Mouse (Mus musculus) cerebellum, postnatal 14 days (tissue): Measurements from ENCODE around the gene Cradd.

ENCODE experiments used
- DNase-seq, 2 experiments: peaks; one replicate each; pipeline ENCODE4 v3.0.0; 2021; ENCODE audit warnings: mixed read lengths in 2 of 2

Gene Cradd

DNA sequence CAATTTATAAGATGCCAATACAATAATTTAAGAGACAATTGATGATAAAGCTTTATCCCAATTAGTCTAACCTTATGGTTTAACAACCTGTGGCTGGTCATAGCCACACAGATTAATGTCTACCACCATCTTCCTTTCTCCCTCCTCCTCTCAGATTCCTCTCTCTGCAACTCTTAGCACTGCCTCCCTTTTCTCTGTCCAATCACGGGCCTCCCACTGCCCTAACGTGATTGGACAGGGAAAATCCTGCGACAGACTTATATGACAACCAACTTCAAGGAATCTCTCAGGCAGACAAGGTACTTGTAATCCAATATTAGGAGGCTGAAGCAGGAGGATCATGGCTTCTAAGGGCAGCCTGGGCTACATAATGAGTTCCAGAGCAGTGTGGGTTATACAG, 8.7 kb upstream of the Cradd start:
- DNase-seq, result no peak

DNA sequence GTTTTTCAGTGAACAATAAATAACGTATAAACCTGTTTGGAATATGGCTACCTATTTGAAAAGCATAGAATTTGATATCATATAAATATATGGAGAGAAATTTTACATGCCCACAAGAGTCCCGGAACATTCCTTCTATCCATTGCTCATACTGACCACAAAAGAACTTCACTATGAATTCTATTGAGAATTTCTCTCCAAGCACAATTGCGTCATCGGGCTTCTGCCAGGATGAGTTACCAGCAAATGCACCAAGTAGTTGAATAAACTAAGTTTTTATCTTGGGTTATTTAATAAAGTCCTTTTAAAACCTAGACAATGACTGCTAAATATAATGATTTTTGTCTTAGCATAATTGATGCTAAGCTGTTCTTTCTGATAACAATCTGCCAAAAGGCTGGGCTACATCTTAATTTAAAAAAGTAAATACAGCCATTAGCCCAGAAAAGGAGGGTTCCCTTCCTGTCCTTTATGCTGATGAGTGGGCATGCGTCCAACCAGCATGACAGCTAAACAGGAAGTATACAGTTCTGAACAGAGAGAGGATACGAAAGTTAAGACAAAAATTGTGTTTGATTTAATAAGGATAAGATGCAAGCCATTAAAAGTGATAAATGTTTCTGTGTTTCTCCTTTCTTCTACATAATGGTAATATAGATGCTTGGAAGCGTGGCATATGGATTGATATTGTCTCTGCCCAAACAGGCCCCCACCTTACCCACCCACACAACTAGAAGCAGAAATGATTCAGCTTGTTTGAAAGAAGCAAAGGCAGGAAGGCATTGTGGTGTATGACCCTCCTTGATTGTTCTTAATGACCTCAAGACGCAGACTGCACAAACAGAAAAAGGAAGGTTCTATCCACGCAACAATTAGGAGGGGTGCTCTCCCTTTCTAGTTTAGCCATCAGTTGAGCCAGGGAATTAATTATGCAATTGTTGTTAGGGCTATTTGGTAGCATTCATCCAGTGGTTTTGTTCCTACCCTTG, 6.7 kb upstream of the Cradd start:
- no peak for DNase-seq

DNA sequence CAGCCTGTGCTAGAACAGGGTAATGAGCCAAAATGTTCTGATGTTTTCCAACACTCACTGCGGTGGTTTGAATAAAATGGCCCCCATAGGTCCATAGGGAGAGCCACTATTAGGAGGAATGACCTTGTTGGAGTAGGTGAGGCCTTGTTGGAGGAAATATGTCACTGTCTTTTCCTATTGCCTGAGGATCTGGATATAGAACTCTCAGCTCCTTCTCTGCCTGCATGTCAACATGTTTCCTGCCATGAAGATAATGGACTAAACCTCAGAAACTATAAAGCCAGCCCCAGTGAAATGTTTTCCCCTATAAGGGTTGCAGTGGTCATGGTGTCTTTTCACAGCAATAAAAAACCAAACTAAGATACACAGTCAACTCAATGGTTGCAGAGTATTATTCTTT, 6.0 kb upstream of the Cradd start:
- no peak for DNase-seq

DNA sequence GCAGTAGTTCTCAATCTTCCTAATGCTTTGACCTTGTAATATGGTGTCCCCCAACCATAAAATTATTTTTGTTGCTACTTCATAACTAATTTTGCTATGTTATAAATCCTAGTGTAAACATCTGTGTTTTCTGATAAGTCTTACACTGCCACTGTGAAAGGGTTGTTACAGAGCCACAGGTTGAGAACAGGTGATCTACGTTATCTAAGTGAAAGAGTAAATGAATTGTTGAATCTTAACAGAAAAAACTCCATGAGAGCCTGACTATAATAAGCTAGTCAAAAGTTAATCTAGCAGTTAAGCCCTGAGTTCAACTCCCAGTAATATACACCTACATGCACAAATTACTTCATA, 322 bp upstream of the Cradd start:
- no peak for DNase-seq

DNA sequence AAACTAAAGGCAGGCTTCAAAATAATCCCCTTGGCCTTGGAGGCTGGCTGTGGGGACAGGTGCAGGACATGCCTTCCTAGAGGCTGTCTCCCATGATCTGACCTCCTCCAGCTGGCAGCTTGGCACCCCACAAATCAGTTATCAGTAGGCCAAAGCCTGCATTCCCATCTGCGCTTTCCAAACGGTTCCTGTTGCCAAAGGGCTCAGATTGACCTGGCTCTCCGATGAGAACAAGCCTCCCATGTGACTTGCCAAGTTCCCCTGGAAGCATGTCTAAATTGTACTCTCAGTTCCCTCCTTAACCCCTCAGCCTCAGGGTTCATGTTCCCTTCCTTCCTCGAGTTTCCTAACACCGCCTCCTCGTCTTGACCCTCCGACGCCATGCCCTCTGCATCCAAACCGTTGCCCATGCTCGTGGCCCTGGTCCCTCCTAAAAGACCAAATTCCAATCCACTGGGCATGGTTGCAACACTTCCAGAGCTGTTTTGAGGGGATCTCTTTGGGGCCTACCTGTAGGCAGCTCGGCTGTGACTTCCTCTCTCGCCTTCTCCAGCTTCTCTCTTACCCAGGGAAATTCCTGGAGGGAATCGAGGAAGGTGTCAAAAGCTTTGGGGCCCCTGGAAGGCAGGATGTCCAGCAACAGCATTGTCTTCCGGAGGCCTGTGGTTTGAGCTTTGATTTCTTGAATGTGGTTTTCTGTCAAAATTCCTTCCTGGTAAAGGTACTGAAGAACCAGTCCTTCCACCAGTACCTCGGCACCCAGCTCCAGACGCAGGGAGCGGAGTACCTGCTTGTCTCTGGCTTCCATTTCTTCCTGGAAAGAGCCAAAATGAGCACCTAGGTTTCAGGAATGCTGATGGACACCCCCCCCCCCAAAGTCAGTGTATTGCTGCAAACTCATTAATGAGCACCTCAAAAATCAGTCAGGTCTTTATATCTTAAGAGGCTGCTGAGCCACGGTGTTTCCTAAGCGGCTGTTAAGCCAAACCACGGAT, 1.6 kb downstream of the Cradd start:
- DNase-seq, result peak; percentile 87 to 92

DNA sequence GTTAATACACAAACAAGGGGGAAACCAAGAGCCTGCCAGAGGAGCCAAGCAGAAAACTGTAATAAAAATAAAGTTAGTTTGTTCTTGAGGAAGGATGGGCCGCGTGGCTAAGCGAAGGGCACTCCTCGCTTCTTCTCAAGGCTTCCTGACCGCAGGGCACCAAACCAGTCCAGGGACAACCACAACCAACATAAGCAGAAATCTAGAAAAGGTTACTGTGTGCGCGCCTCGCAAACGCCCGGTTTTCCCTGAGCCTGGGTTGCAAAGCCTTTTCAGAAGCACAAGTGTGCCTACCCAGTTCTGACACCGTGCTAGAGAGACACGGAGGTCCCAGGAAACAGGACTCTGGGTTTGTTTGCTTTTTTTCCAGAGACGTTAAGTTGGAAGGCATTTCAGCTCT, 4.9 kb downstream of the Cradd start:
- no peak for DNase-seq

DNA sequence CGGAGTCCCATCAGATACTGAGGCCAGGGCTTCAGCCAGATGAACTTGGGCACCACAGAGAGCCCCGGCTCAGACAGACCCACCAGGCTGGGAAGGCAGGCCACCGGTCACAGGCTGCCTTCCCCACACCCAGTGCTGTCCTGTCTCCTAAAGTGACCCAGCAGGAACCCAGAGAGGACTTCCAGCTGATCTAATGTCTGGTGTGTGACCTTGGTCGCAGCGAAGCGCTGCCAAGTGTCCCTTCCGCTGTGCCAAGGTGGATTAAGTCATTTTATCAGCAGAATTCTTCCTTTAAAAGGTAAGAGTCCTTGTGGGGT, 5.6 kb downstream of the Cradd start:
- DNase-seq, result peak; percentile 37 to 48

DNA sequence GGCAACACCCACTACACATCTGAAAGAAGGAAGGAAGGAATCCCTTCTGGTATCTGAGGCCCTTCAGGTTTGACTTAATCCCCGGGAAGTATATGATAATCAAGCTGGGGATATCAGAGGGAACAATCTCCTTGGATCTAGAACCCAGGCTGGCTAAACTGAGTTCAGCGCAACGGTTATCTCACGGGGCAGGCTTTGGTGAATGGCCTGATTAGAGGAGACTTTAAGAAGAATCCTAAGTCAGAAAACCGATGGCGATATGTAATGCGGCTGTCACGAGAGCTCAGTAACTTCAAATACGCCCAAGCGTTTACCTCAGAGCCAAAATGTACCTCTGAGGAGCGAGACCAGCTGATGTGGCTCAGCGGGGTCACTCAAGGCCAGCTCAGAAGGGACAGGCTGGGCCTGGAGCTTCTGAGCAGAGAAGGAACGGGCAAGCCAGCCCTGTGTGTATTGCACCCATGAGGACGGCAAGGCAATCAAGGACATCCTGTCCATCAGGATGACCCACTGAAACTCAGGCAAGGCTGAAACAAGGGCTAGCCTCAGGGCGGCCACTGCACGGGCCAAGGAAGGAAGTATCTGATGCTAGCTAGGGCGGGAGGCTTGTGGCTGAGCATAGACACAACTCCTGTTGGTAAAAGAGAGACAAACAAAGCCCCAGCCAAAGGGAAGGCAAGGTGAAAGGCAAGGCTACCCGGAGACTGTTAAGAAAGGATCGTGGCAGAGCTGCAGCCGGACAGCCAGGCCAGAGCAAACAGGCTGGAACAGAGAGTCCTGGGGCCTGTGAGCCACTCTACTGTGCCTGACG, 6.1 kb downstream of the Cradd start:
- DNase-seq, result no peak

DNA sequence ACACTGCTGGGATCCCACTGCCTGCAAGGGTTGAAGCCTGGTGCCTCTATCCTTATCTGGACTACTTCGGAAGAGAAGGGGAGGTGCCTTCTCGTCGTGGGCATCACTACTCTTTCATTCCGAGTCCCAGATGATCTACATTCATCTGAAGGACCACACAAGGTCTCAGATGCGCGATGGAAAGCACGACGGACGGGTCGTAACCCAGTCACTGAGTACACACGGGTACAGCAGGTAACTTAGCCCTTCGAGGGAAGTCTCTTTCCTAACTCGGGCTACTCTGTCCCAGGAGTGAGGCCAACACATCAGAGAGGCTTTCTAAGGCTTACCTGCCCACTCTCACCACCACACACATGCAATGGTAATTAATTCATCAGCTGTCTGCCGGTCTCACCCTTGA, 6.8 kb downstream of the Cradd start:
- DNase-seq, result no peak

DNA sequence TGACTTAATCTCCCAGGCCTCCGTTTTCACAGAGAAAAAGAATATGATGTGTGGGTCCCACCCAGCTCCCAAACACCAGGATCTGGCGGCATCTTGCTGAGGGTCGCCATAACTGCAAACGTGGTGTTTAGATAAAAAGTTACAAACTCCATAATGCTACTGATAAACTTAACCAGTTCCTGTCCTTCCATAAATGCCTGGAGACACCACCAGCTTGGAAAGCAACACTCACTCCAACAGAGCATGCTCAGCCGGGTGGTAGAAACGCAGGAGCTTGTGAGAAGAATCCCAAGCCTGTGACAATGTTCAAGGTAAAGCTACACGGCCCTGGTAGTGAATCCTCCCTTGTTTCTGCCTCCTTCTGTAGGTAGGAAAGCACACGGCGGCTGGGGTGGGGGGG, 7.3 kb downstream of the Cradd start:
- DNase-seq, result no peak

DNA sequence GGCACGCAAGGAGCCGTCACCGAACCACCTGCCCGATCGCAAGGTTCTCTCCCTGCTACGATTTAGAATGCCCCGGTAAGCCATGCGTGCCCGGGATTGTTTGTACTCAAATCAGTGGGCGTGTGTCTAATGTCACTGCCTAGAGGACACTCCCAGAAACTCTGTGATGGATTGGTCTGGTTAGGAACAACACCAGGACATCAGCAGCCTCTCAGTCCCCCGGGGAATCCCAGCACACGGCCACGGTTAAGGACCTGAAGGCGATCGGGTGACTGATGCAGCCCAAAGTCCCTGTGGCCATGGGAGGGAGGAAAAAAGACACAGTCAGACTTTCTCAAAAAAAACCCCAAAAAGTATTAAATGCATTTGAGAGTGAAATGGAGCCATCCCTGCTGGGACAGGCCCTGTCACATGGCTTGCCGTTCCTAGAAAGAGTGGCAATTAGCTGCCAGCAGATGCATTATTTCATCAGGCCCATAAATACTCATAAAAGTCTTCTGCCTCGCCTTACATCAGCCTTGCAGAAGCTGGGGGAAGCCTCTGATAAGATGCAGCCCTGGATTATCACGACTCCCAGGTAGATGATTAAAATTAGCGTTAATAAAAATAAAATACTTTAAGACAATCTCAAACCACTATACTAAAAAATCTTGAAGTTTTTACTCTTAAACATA, 8.0 kb downstream of the Cradd start:
- no peak for DNase-seq

DNA sequence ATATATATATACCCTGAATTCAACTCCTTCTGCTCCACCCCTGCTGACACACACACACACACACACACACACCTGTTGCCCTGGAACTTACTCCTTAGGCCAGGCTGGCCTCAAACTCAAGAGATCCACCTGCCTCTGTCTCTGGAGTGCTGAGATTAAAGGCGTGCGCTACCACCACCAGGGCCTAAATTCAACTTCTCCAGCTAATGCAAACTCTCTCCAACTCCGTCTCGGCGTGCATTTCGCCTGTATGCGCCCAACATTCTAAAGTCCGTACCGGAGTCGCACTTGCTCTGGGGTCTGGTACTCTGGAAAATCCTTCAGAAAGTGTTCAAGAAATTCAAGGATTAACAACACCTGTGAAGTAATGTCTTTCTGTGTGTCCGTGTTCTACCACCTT, 8.6 kb downstream of the Cradd start:
- no peak for DNase-seq

DNA sequence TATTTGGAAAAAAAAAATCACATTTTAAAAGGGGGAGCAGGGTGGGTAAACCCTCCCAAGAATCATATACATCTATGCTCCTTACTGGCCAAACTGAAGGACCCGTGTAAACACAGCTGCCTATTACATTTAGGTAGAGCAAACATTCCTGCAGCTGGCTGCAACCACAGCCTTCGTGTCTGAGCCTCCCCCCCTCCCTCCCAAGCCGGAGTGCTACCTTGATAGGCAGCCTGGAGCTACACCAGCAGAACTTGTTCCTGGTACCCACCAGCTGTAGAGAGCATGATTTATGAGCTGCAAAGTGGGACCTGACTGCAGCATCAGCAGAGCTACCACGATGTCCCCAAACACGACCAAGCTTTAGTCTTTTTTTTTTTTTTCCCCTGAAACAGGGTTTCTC, 9.9 kb downstream of the Cradd start:
- no peak for DNase-seq

DNA sequence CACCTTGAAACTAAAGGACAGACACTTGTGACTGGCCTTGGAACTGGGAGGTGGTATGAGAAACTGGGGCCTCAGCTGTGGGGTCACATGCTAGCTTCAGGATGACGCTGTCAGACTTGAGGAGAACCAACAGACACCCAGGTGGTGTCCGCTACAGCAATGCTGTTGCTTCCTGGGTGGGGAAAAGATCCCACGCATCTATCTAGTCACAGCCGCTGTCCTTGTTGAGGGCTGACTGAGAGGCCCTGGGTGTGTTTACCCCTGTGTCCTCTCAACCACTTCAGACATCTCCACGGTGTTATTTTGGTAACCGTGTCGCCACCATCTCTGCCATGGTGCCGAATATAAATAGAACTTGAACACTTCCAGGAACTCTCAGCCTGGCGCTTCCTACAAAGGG, 10.4 kb downstream of the Cradd start:
- no peak for DNase-seq

DNA sequence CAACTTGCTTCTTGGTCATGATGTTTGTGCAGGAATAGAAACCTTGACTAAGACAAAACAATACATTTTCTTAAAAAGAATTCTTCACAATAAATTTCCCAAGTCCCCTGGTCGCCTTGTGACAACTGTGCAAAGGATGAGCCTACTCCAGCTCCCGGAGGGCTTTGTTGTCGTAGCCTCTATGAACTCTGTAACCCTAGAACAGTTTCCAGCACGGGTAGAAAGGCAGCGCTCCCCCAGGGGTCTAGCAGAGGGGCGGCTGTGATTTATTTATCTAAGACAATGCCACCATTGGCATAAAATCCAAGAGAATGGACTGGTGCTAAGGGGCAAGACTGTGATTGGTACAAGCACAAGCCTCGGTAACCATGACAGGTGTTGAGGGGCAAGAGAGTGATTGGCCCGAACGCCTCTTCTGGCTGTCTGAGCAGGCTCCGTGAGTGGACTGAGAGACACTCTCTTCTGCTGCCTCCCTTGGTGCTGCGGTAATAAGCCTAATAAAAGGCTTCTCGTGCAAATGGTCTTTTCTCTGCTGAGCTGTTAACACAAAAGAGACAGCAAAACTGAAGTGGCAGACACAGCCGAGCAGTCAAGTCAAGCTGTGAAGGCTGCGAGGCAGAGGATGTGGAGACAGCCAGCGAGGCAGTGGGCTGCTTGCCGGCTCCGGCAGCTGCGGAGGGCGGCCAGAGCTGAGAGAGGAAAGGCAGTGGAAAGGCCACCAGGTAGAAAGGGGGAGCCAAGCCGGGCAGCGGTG, 13.1 kb downstream of the Cradd start:
- DNase-seq, result peak; percentile 57 to 71

DNA sequence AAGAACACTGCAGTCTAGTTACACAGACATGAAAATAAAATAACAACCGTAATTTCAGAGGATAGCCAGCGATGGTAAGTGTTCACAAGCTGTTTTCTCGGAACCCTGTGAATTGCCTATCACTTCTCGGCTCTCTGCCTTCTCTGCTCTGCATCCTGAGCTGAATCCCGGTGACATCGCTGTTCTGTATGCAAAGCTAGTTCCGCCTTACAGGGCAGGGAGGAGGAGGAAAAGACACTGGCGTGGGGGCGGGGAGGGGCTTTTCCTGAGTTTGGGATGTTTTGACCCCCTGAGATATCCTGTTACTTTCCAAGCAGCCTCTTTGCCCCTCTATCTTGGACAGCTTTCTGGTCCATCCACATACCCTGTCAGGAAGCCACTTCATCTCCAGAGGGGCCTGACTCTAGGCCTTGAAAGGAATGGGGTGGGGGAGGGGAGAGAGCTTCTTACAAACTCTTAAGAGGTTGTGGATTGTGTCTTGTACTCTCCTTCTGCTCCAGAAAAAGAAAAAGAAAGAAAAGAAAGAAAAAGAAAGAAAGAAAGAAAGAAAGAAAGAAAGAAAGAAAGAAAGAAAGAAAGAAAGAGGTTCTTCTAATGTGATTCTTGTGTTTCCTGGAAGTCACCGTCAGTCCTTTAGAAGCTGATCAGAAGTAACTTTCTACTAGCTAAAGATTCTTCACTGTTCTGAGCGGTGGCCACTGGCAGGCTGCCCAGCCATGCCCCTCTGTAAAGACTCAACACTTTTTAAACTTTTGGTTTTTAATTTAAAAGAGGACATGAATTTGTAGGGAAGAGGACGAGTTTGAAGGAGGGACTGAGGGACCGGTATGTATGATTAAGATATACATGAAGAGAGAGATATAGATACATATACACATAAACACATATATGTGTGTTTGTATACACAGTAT, 14.3 kb downstream of the Cradd start:
- no peak for DNase-seq

DNA sequence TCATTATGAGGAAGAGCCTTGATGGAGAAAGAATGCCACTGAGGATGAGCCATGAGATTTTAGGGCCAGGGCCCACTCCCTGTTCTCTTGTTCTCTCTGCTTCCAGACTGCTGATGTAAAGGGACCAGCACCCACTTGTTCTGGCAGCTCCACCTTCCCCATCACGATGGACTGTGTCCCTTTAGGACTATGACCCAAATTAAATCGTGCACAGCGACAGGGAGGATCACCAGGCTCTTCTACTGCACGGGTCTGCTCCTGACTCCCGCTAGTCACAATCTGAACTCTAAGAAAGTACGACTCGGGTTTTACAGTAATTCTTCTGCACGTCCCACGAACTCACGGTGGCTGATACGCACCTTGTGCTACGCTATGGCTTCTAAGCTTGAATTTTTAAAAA, 14.9 kb downstream of the Cradd start:
- DNase-seq, result no peak

DNA sequence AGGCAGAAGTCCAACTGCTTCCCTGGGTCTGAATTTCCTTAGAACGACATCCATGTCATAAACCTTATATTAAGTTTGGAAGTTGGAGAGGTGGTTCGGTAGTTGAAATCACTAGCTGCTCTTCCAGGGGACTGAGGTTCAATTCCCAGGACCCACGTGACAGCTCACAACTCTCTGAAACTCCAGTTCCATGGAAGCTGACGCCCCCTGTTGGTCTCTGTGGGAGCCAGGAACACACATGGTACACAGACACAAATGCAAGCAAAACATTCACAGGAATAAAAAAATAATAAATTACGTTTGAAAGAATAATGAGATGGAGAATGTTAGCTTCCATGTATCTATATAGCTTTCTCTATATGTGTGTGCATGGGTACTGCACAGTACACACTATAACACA, 16.0 kb downstream of the Cradd start:
- DNase-seq, result no peak

DNA sequence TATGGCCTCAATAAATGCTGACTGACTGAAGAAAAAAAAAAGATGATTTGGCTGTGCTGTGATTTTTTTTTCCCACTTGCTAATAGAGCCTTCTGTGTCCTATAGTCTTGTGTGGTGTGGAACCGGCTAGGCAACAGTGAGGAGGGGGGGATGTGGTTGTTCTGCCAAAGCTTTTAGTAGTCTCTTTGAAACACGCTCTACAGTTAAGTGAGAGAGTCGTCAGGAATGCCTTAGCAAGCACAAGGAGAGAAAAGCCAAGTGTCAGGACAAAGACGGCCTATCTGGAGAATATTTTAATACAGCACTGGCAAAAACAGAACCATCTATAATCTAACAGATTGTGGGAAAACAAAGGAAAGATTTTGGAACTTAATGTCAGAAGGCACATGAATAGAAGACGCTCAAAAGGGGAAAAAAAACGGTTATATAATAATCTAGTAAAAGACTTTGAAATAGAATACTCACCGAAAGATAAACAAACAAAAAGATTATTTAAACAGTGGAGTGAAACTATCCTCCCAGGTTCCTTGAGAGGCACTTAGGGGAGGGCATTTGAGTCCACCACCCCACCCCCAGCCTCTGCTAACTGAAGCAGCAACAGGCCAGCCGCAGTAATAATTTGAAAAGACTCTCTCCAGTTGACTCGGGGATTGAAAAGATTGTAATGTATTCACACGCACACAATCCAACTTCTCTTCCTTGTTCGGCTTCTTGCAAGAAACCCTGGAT, 16.9 kb downstream of the Cradd start:
- DNase-seq, result no peak

DNA sequence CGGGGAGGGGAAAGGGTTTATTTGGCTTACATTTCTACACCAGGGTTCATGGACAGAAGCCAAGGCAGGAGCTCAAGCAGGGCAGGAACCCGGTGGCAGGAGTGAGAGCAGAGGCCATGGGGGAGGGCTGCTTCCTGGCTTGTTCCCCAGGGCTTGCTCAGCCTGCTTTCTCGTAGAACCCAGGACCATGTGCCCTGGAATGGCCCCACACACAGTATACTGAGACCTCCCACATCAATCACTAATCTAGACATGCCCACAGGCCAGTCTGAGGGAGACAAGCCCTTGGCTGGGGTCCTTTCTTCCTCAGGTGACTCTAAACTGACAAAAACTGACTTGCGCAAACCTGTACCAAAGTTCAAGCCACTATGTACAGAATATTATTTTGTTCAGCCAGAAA, 19.7 kb downstream of the Cradd start:
- no peak for DNase-seq
